Mouse (Mus musculus): ENCODE data around the gene Npas3.

- TF ChIP-seq POLR2A (IDR thresholded peaks at IDR 0.05; ENCODE audit: insufficient read length, low read depth): no peak
- no peak for TF ChIP-seq USF1 (IDR thresholded peaks at IDR 0.05; ENCODE audit: low read depth)
- no peak for TF ChIP-seq MYOG (IDR thresholded peaks at IDR 0.05; ENCODE audit: control insufficient read depth in 1 of 3, insufficient read depth in 1 of 3, insufficient read length in 2 of 3, low read depth in 2 of 3)
- no peak for TF ChIP-seq POLR2AphosphoS2 (IDR thresholded peaks at IDR 0.05; ENCODE audit: insufficient read length, low read depth)
- TF ChIP-seq MYOD1 (IDR thresholded peaks at IDR 0.05; ENCODE audit: control insufficient read depth in 1 of 3, insufficient read length in 2 of 3, low read depth in 2 of 3): no peak
- no peak for TF ChIP-seq E2F4 (IDR thresholded peaks at IDR 0.05; ENCODE audit: insufficient read depth)
- TF ChIP-seq TCF12 (IDR thresholded peaks at IDR 0.05; ENCODE audit: insufficient read depth, poor library complexity, severe bottlenecking): no peak
- TF ChIP-seq MAX (IDR thresholded peaks at IDR 0.05; ENCODE audit: low read depth): no peak
- no peak for TF ChIP-seq CEBPB (IDR thresholded peaks at IDR 0.05; ENCODE audit: insufficient read depth, poor library complexity, severe bottlenecking)
- no peak for TF ChIP-seq SRF (IDR thresholded peaks at IDR 0.05; ENCODE audit: control insufficient read depth, insufficient read length, low read depth)
- no peak for TF ChIP-seq REST (IDR thresholded peaks at IDR 0.05; ENCODE audit: insufficient read depth, insufficient read length)
- TF ChIP-seq TCF3 (IDR thresholded peaks at IDR 0.05; ENCODE audit: insufficient read length, low read depth): no peak
Observed at GRCm38 (mm10) chr12:53837408-53837807, 588.9 kb downstream of the Npas3 start.
